9 mouse cellular contexts compared by ENCODE assay signal in the genomic region with DNA sequence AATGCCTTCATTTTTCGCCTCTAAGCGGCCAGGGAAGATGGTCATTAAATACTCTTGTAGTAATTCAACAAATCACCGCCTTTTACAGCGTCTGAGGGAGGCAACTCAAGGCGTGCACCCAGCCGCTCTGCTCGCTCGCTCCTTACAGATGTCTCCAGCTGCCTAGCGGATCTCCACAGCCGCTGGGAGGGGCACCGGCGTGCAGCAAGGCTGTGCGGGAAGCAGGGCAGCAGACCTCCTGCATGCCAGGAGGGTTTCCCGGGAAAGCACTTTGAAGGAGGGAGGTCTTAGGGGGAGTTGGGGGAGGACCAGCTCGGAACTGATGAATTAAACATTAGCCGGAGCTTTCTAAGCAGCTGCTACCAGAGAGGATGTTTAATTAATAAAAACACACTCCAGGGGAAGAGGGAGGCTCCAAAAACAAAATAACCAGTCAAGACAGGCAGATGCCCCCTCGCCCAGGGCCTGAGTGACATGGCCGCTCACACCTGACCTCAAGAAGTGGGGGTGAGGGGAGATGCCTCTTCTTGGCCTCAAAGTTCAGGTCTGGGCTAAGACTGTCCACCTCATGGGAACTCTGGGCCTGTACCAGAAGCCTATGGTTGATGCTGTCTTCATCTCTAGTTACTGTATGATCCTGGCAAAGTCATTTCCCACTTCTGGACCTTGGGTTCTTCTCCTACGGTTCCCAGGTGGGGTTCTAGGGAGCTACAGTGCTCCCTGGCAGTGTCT. TPM values are rescaled to one million over a fixed set of nuclear protein-coding genes. Genes with fewer than 3 reads are reported as not detected.
A peak's percentile ranks its signal among the peaks of the same experiment; 100 is the strongest.
DNase-seq lines count a peak whose midpoint lies in the region; ATAC-seq lines count a peak whose summit lies in the region.
"Had no signal": no experiment of that assay in that cellular context is flagged by ENCODE, and none has a peak within 500 bp of the region (broad histone marks: within the 10 kb centered on the region; RNA-seq: fewer than 3 reads in every experiment).

No protein-coding gene starts in this region.

- no peak overlapping the region for H3K9ac ChIP-seq in liver, embryonic 11.5 days (ENCODE audit: low read depth, low read length)
- no peak overlapping the region for H3K9ac ChIP-seq in stomach, embryonic 15.5 days

- peak; percentile 12 for DNase-seq in liver
- no peak for DNase-seq in liver, embryonic 11.5 days (ENCODE audit: low spot score)
- DNase-seq in heart, postnatal 10 days: peak; percentile 29 to 31
- peak; percentile 23 for DNase-seq in lung, postnatal 14 days
- no peak for DNase-seq in spleen, postnatal 4 days (ENCODE audit: low spot score in 2 of 2)
- DNase-seq in cerebellum, postnatal 25 days: no peak
- DNase-seq in cerebellum, adult 8-10 months: no peak

- WGBS in liver, embryonic 11.5 days: 33% methylated on average over 19 of the region's 19 CpGs
- 10% methylated on average over 19 of the region's 19 CpGs for WGBS in stomach, embryonic 15.5 days

- no peak overlapping the region for H3K4me2 ChIP-seq in liver, embryonic 11.5 days
- H3K4me2 ChIP-seq in stomach, embryonic 15.5 days: no peak overlapping the region

- no peaks in the 10 kb centered on the region for H3K36me3 ChIP-seq in liver, embryonic 11.5 days (ENCODE audit: control insufficient read depth, insufficient read depth, low read length)
- H3K36me3 ChIP-seq in stomach, embryonic 15.5 days: no peaks in the 10 kb centered on the region
- H3K36me3 ChIP-seq: G1E had no signal

- intact Hi-C loops in heart, postnatal 10 days (cut with DNase I): no loop called here

- H3K4me1 ChIP-seq in liver, embryonic 11.5 days (replicated peaks; ENCODE audit: control insufficient read depth, insufficient read depth, low read length): no peaks in the 10 kb centered on the region; the same call in 1 of the 2 replicates
- H3K4me1 ChIP-seq in stomach, embryonic 15.5 days: peaks cover 6% of the 10 kb centered on the region; the same call in 1 of the 2 replicates

- H3K27ac ChIP-seq in liver, embryonic 11.5 days (ENCODE audit: low read depth, low read length): no peak overlapping the region
- H3K27ac ChIP-seq in stomach, embryonic 15.5 days: no peak overlapping the region

- H3K27me3 ChIP-seq in liver, embryonic 11.5 days (replicated peaks; ENCODE audit: control insufficient read depth, insufficient read depth, low read length): no peaks in the 10 kb centered on the region
- H3K27me3 ChIP-seq in stomach, embryonic 15.5 days (replicated peaks): no peaks in the 10 kb centered on the region; the same call in 1 of the 2 replicates

- H3K9me3 ChIP-seq in liver, embryonic 11.5 days (ENCODE audit: control insufficient read depth, low read length): no peaks in the 10 kb centered on the region
- H3K9me3 ChIP-seq in stomach, embryonic 15.5 days: no peaks in the 10 kb centered on the region
- H3K9me3 ChIP-seq: G1E had no signal

- no peak overlapping the region for H3K4me3 ChIP-seq in liver, embryonic 11.5 days (ENCODE audit: low read depth, low read length)
- H3K4me3 ChIP-seq in stomach, embryonic 15.5 days (replicated peaks): no peak overlapping the region

- ATAC-seq in liver, embryonic 11.5 days (replicated peaks; ENCODE audit: low FRiP score): no peak
- peak; percentile 45; the same call in 1 of the 2 replicates for ATAC-seq in stomach, embryonic 15.5 days (ENCODE audit: insufficient read depth, low FRiP score, low read depth)

RNA-seq across cellular contexts. Expression of a gene that starts 39.7 kb away (rescaled TPM):
- 0.04 TPM in 1 of 2 replicates, not detected in the other for polyA plus RNA-seq in liver, embryonic 11.5 days (2014; fragmentation: Nextera tagmentation; extraction: Ambion mirVana)
- total RNA-seq in heart, postnatal 10 days (2021): under 1 TPM in 1 of 2 experiments, not detected in 1; 0.14 TPM
- polyA plus RNA-seq in stomach, embryonic 15.5 days (2015; fragmentation: Nextera tagmentation; extraction: Ambion mirVana): 0.10 and 0.14 TPM in 2 replicates
- total RNA-seq: G1E had no signal

Comparison
In these comparisons a context has a peak if more than half of its experiments do, and no peak if none do; other contexts are left out.
1. DNase-seq: peak in liver (single experiment), heart, postnatal 10 days (2 of 2) and lung, postnatal 14 days (single experiment); none in liver, embryonic 11.5 days (single experiment), spleen, postnatal 4 days (0 of 2), cerebellum, postnatal 25 days (0 of 2) and cerebellum, adult 8-10 months (single experiment).